Mouse (Mus musculus): ENCODE data around the gene Atf6b. TPM values are rescaled to one million over a fixed set of nuclear protein-coding genes. Genes with fewer than 3 reads are reported as not detected.
A peak's percentile ranks its signal among the peaks of the same experiment; 100 is the strongest.

Atf6b gene
- total RNA-seq, 1 experiment: 55.7 TPM

DNA sequence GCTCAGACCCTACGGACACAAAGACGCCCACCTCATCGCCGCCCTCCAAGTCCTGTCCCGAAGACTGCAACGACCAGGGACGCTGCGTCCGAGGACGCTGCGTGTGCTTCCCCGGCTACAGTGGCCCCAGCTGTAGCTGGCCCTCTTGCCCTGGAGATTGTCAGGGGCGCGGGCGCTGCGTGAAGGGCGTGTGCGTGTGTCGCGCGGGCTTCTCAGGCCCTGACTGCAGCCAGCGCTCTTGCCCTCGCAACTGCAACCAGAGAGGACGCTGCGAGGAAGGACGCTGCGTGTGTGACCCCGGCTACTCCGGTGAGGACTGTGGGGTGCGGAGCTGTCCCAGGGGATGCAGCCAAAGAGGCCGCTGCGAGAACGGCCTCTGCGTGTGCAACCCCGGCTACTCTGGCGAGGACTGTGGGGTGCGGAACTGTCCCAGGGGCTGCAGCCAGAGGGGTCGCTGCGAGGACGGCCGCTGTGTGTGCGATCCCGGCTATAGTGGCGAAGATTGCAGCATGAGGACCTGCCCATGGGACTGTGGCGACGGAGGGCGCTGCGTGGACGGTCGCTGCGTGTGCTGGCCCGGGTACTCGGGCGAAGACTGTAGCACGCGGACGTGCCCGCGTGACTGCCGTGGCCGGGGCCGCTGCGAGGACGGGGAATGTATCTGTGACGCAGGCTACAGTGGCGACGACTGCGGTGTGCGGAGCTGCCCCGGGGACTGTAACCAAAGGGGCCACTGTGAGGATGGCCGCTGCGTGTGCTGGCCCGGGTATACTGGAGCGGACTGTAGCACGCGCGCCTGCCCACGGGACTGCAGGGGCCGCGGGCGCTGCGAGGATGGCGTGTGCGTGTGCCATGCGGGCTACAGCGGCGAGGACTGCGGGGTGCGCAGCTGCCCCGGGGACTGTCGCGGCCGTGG, 24.5 kb downstream of the Atf6b start:
- DNase-seq (ENCODE audit: low read depth, low spot score): no peak
- Histone ChIP-seq H3K36me3 (ENCODE audit: control insufficient read depth, insufficient read depth, low read length, poor library complexity, severe bottlenecking) (no peaks in the 10 kb centered on the region), H3K9ac (ENCODE audit: insufficient read depth, low read depth, low read length, poor library complexity, severe bottlenecking) (no peak overlapping the region; the same call in 1 of the 2 replicates), H3K4me1 (ENCODE audit: control insufficient read depth in 2 of 2, insufficient read depth in 2 of 2, low read length in 2 of 2, poor library complexity in 1 of 2) (peaks cover 0 to 9% of the 10 kb centered on the region in 2 experiments; a peak in 1 of 4 replicates), H3K9me3 (ENCODE audit: control insufficient read depth, insufficient read depth, low read depth, low read length) (no peaks in the 10 kb centered on the region), H3K27ac (ENCODE audit: insufficient read depth, low read depth, low read length, poor library complexity, severe bottlenecking) (no peak overlapping the region), H3K4me3 (ENCODE audit: insufficient read depth in 1 of 2, low read depth in 1 of 2, low read length in 2 of 2, poor library complexity in 1 of 2, severe bottlenecking in 1 of 2) (peak overlapping the region; percentile 9 to 42; a peak in 2 of 4 replicates)
- TF ChIP-seq MAFK (IDR thresholded peaks at IDR 0.05; ENCODE audit: insufficient read depth, low read depth, low read length): no peak
- TF ChIP-seq CHD2 (IDR thresholded peaks at IDR 0.05; ENCODE audit: low read depth, low read length): no peak
- no peak for TF ChIP-seq ZC3H11A (IDR thresholded peaks at IDR 0.05; ENCODE audit: borderline replicate concordance, low read depth, low read length)
- no peak for TF ChIP-seq HCFC1 (IDR thresholded peaks at IDR 0.05; ENCODE audit: borderline replicate concordance, insufficient read depth, low read length)
- no peak for TF ChIP-seq ZNF384 (IDR thresholded peaks at IDR 0.05; ENCODE audit: low read depth, low read length)
- in situ Hi-C loops (cut with MboI; ENCODE audit: low sequenced_read_pairs in 2 of 2, unreplicated experiment in 2 of 2): no loop called here

DNA sequence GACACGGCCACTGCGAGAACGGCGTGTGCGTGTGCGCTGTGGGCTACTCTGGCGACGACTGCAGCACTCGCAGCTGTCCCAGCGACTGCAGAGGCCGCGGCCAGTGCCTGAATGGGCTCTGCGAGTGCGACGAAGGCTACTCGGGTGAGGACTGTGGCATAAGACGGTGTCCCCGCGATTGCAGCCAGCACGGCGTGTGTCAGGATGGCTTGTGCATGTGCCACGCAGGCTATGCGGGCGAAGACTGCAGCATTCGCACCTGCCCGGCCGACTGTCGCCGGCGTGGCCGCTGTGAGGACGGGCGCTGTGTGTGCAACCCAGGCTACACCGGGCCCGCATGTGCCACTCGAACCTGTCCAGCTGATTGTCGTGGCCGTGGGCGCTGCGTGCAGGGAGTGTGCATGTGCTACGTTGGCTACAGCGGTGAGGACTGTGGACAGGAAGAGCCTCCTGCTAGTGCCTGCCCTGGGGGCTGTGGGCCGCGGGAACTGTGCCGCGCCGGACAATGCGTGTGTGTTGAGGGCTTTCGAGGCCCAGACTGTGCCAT, 25.4 kb downstream of the Atf6b start:
- Histone ChIP-seq H3K9me3 (ENCODE audit: control insufficient read depth, insufficient read depth, low read depth, low read length) (no peaks in the 10 kb centered on the region), H3K27ac (ENCODE audit: insufficient read depth, low read depth, low read length, poor library complexity, severe bottlenecking) (no peak overlapping the region), H3K9ac (ENCODE audit: insufficient read depth, low read depth, low read length, poor library complexity, severe bottlenecking) (no peak overlapping the region; the same call in 1 of the 2 replicates), H3K4me1 (ENCODE audit: control insufficient read depth in 2 of 2, insufficient read depth in 2 of 2, low read length in 2 of 2, poor library complexity in 1 of 2) (peaks cover 0 to 9% of the 10 kb centered on the region in 2 experiments; a peak in 1 of 4 replicates), H3K36me3 (ENCODE audit: control insufficient read depth, insufficient read depth, low read length, poor library complexity, severe bottlenecking) (no peaks in the 10 kb centered on the region), H3K4me3 (ENCODE audit: insufficient read depth in 1 of 2, low read depth in 1 of 2, low read length in 2 of 2, poor library complexity in 1 of 2, severe bottlenecking in 1 of 2) (peak overlapping the region; percentile 9 to 42; a peak in 2 of 4 replicates)
- in situ Hi-C loops (cut with MboI; ENCODE audit: low sequenced_read_pairs in 2 of 2, unreplicated experiment in 2 of 2): no loop called here
- no peak for DNase-seq (ENCODE audit: low read depth, low spot score)
- TF ChIP-seq ZC3H11A (IDR thresholded peaks at IDR 0.05; ENCODE audit: borderline replicate concordance, low read depth, low read length) (no peak), ZNF384 (IDR thresholded peaks at IDR 0.05; ENCODE audit: low read depth, low read length) (no peak), MAFK (IDR thresholded peaks at IDR 0.05; ENCODE audit: insufficient read depth, low read depth, low read length) (no peak), CHD2 (IDR thresholded peaks at IDR 0.05; ENCODE audit: low read depth, low read length) (no peak), HCFC1 (IDR thresholded peaks at IDR 0.05; ENCODE audit: borderline replicate concordance, insufficient read depth, low read length) (no peak)

DNA sequence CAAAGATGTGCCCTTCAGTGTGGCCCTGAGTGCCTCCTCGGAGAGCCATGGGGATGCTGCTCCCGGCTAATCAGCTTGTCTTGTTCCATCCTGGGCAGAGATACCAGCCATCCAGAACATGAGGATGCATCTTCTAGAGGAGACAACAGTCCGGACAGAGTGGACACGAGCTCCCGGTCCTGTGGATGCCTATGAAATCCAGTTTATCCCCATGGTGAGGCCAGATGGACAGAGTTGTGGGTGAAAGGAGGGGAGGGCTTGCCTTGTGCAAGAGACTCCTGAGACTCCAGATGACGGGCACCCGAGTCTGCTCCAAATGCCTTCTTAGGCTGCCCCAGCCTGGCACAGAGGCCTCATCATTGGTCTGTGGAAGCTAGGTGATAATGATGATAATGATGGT, 26.2 kb downstream of the Atf6b start:
- DNase-seq (ENCODE audit: low read depth, low spot score): no peak
- H3K9ac ChIP-seq (ENCODE audit: insufficient read depth, low read depth, low read length, poor library complexity, severe bottlenecking): no peak overlapping the region
- H3K4me3 ChIP-seq (ENCODE audit: insufficient read depth in 1 of 2, low read depth in 1 of 2, low read length in 2 of 2, poor library complexity in 1 of 2, severe bottlenecking in 1 of 2): no peak overlapping the region
- in situ Hi-C loops (cut with MboI; ENCODE audit: low sequenced_read_pairs in 2 of 2, unreplicated experiment in 2 of 2): no loop called here
- TF ChIP-seq ZC3H11A (IDR thresholded peaks at IDR 0.05; ENCODE audit: borderline replicate concordance, low read depth, low read length): no peak
- TF ChIP-seq CHD2 (IDR thresholded peaks at IDR 0.05; ENCODE audit: low read depth, low read length): no peak
- TF ChIP-seq ZNF384 (IDR thresholded peaks at IDR 0.05; ENCODE audit: low read depth, low read length): no peak
- no peak for TF ChIP-seq HCFC1 (IDR thresholded peaks at IDR 0.05; ENCODE audit: borderline replicate concordance, insufficient read depth, low read length)
- TF ChIP-seq MAFK (IDR thresholded peaks at IDR 0.05; ENCODE audit: insufficient read depth, low read depth, low read length): no peak
- peaks cover 0 to 9% of the 10 kb centered on the region in 2 experiments; a peak in 1 of 4 replicates for H3K4me1 ChIP-seq (ENCODE audit: control insufficient read depth in 2 of 2, insufficient read depth in 2 of 2, low read length in 2 of 2, poor library complexity in 1 of 2)
- no peaks in the 10 kb centered on the region for H3K9me3 ChIP-seq (ENCODE audit: control insufficient read depth, insufficient read depth, low read depth, low read length)
- no peak overlapping the region for H3K27ac ChIP-seq (ENCODE audit: insufficient read depth, low read depth, low read length, poor library complexity, severe bottlenecking)
- H3K36me3 ChIP-seq (ENCODE audit: control insufficient read depth, insufficient read depth, low read length, poor library complexity, severe bottlenecking): no peaks in the 10 kb centered on the region

DNA sequence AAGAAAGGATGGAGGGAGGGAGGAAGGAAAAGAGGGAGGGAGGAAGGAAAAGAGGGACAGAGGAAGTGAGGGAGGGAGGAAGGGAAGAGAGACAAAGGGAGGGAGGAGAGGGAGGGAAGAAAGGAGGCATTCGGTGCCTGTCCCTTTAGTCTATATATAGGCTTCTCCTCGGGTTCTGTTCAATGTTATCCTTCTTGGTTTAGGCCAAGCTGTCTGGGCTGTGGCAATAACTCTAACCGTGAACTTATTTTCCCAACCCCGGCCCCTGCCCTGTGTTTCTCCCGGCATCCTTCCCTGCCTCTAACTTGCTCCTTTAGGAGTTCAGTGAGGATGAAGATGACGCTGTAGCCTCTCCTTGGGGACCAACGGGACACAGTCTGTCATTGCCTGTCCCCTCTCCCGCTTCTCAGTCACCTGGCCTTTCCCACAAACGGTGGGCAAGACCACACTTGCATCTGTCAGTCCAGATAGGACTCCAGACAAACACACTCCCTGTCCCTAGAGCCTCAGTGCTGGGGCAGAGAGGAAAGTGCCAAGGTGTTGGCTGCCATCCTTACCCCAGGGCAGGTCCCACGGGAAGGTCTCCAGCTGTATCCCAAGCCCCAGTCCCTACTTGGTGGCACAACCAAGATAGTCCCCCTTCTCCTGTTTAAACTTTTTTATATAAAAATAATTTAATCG, 27.7 kb downstream of the Atf6b start:
- no peak overlapping the region for H3K27ac ChIP-seq (ENCODE audit: insufficient read depth, low read depth, low read length, poor library complexity, severe bottlenecking)
- H3K4me3 ChIP-seq (ENCODE audit: insufficient read depth in 1 of 2, low read depth in 1 of 2, low read length in 2 of 2, poor library complexity in 1 of 2, severe bottlenecking in 1 of 2): no peak overlapping the region
- no peak for DNase-seq (ENCODE audit: low read depth, low spot score)
- no peaks in the 10 kb centered on the region for H3K36me3 ChIP-seq (ENCODE audit: control insufficient read depth, insufficient read depth, low read length, poor library complexity, severe bottlenecking)
- in situ Hi-C loops (cut with MboI; ENCODE audit: low sequenced_read_pairs in 2 of 2, unreplicated experiment in 2 of 2): no loop called here
- no peaks in the 10 kb centered on the region for H3K9me3 ChIP-seq (ENCODE audit: control insufficient read depth, insufficient read depth, low read depth, low read length)
- peaks cover 0 to 9% of the 10 kb centered on the region in 2 experiments; a peak in 1 of 4 replicates for H3K4me1 ChIP-seq (ENCODE audit: control insufficient read depth in 2 of 2, insufficient read depth in 2 of 2, low read length in 2 of 2, poor library complexity in 1 of 2)
- TF ChIP-seq ZC3H11A (IDR thresholded peaks at IDR 0.05; ENCODE audit: borderline replicate concordance, low read depth, low read length): no peak
- TF ChIP-seq MAFK (IDR thresholded peaks at IDR 0.05; ENCODE audit: insufficient read depth, low read depth, low read length): no peak
- no peak for TF ChIP-seq HCFC1 (IDR thresholded peaks at IDR 0.05; ENCODE audit: borderline replicate concordance, insufficient read depth, low read length)
- TF ChIP-seq ZNF384 (IDR thresholded peaks at IDR 0.05; ENCODE audit: low read depth, low read length): no peak
- no peak for TF ChIP-seq CHD2 (IDR thresholded peaks at IDR 0.05; ENCODE audit: low read depth, low read length)
- H3K9ac ChIP-seq (ENCODE audit: insufficient read depth, low read depth, low read length, poor library complexity, severe bottlenecking): no peak overlapping the region

Data from ES-E14 (cell line).